7 mouse cellular contexts compared by ENCODE assay signal in the genomic region with DNA sequence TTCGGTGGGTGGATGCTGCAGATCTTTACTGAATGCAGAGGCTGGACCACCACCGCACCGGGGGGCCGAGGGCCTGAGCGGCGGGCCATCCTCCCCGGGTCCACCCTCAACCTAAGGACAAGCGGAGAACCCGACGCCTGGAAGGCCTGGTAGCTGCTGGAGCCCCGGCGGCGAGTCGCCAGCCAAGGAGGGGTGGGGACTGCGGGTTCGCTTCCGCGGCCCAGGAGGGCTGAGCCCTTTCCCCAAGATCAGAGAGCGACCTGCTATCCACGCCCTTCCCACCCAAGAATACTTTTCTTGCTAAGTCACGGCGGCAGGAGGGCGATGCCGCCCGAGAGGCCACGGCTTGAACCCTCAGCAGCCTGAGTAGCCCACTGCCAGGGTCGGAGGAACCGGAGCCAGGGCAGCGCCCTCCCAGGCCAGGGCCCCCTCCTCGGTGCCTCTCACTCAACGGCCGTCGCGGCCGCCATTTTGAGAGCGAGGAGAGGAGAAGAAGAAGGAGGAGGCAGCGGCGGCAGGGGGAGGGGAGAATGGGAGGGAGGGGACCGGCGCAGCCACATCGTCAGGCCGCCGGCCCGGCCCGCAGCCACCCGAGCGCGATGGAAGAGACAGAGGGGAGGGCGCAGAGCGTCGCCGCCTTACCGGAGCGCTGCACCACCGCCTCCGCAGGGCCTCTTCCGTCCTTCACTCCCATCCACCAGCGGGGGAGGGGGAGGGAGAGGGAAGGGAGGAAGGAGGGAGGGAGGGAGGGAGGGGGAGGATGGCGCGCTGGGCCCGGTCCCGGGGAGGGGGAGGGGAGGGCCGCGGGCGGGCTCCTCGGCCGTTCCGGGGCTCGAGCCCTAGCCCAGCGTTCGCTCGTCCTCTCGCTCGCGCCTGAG. TPM values are rescaled to one million over a fixed set of nuclear protein-coding genes. Genes with fewer than 3 reads are reported as not detected.
DNase-seq lines count a peak whose midpoint lies in the region; ATAC-seq lines count a peak whose summit lies in the region.

No protein-coding gene starts in this region.

- H3K27ac ChIP-seq in intestine, embryonic 16.5 days (ENCODE audit: low read length), result peak overlapping the region; percentile 99
- H3K27ac ChIP-seq in midbrain, embryonic 11.5 days (ENCODE audit: low read depth, low read length), result peak overlapping the region; percentile 99

- H3K4me3 ChIP-seq in intestine, embryonic 16.5 days (ENCODE audit: low read length), result peak overlapping the region; percentile 90
- H3K4me3 ChIP-seq in midbrain, embryonic 11.5 days (ENCODE audit: low read depth, low read length), result peak overlapping the region; percentile 99

- WGBS in intestine, embryonic 16.5 days, result under 1% methylated on average over 52 of the region's 75 CpGs
- under 1% methylated on average over 46 of the region's 75 CpGs for WGBS in midbrain, embryonic 11.5 days

- H3K4me1 ChIP-seq in intestine, embryonic 16.5 days (ENCODE audit: control insufficient read depth, insufficient read depth, low read length), result peaks cover 4% of the 10 kb centered on the region; the same call in 1 of the 2 replicates
- H3K4me1 ChIP-seq in midbrain, embryonic 11.5 days (ENCODE audit: control insufficient read depth, insufficient read depth, low read length), result peaks cover 15% of the 10 kb centered on the region

- intact Hi-C loops in gastrocnemius, postnatal 36 days (cut with DNase I), result loop anchor here (2.0 to 5.0 kb wide), 2 partner anchors 71 to 115 kb away; no protein-coding TSS in a partner anchor
- intact Hi-C loops in left cerebral cortex, postnatal 36 days (cut with DNase I), result loop anchor here (2.0 to 5.0 kb wide), 3 partner anchors 47 to 109 kb away; a partner anchor contains a TSS

- ATAC-seq in intestine, embryonic 16.5 days, result peak; percentile 83
- peak; percentile 89 for ATAC-seq in midbrain, embryonic 11.5 days (ENCODE audit: low FRiP score)

- H3K9ac ChIP-seq in intestine, embryonic 16.5 days (ENCODE audit: low read depth, low read length), result peak overlapping the region; percentile 97
- H3K9ac ChIP-seq in midbrain, embryonic 11.5 days (ENCODE audit: low read length), result peak overlapping the region; percentile 97

- no peaks in the 10 kb centered on the region for H3K9me3 ChIP-seq in intestine, embryonic 16.5 days (ENCODE audit: control insufficient read depth, low read length)
- no peaks in the 10 kb centered on the region for H3K9me3 ChIP-seq in midbrain, embryonic 11.5 days (ENCODE audit: control insufficient read depth, low read length)

- DNase-seq in adrenal gland, adult 18-20 months (ENCODE audit: low spot score in 2 of 2), result peak; percentile 79 to 84
- peak; percentile 91 for DNase-seq in embryo, embryonic 11 days
- peak; percentile 79 to 84 for DNase-seq in gastrocnemius, postnatal 36 days
- DNase-seq in left cerebral cortex, postnatal 36 days (ENCODE audit: low spot score in 2 of 2), result peak; percentile 82 to 86
- peak; percentile 99 for DNase-seq in midbrain, embryonic 11.5 days (ENCODE audit: low spot score, missing footprints)
- peak; percentile 76 for DNase-seq in skeletal muscle tissue, adult 2 months (ENCODE audit: low read depth, low spot score)

- no peaks in the 10 kb centered on the region for H3K36me3 ChIP-seq in intestine, embryonic 16.5 days (ENCODE audit: control insufficient read depth, insufficient read depth, low read length)
- no peaks in the 10 kb centered on the region for H3K36me3 ChIP-seq in midbrain, embryonic 11.5 days (ENCODE audit: control insufficient read depth, insufficient read depth, low read length)

- H3K4me2 ChIP-seq in intestine, embryonic 16.5 days (ENCODE audit: low read depth, low read length), result peak overlapping the region; percentile 67
- peak overlapping the region; percentile 57 for H3K4me2 ChIP-seq in midbrain, embryonic 11.5 days

- H3K27me3 ChIP-seq in intestine, embryonic 16.5 days (replicated peaks; ENCODE audit: control insufficient read depth, insufficient read depth, low read length), result no peaks in the 10 kb centered on the region
- no peaks in the 10 kb centered on the region for H3K27me3 ChIP-seq in midbrain, embryonic 11.5 days (ENCODE audit: control insufficient read depth, insufficient read depth, low read length)

RNA-seq across cellular contexts. Expression of a gene that starts 0.9 kb away (rescaled TPM):
- total RNA-seq in adrenal gland, adult 18-20 months (2021), result 100 to 1,000 TPM; 185 to 188 TPM
- 100 to 1,000 TPM; 108 to 109 TPM for total RNA-seq in gastrocnemius, postnatal 36 days (2021)
- 33.5 and 33.8 TPM in 2 replicates for polyA plus RNA-seq in intestine, embryonic 16.5 days (2015; fragmentation: Nextera tagmentation; extraction: Ambion mirVana)
- 100 to 1,000 TPM; 389 to 402 TPM for total RNA-seq in left cerebral cortex, postnatal 36 days (2021)
- 103 and 112 TPM in 2 replicates for polyA plus RNA-seq in midbrain, embryonic 11.5 days (2014; fragmentation: Nextera tagmentation; extraction: Ambion mirVana)

RNA-seq across cellular contexts. Expression of a gene that starts 47.0 kb away (rescaled TPM):
- 10 to 100 TPM; 30.8 to 42.7 TPM for total RNA-seq in adrenal gland, adult 18-20 months (2021)
- 10 to 100 TPM in 1 of 2 experiments, 1 to 10 TPM in 1; 8.5 to 10.3 TPM for total RNA-seq in gastrocnemius, postnatal 36 days (2021)
- polyA plus RNA-seq in intestine, embryonic 16.5 days (2015; fragmentation: Nextera tagmentation; extraction: Ambion mirVana), result 36.2 and 41.4 TPM in 2 replicates
- 10 to 100 TPM; 19.8 to 26.7 TPM for total RNA-seq in left cerebral cortex, postnatal 36 days (2021)
- polyA plus RNA-seq in midbrain, embryonic 11.5 days (2014; fragmentation: Nextera tagmentation; extraction: Ambion mirVana), result 48.5 and 51.8 TPM in 2 replicates

Comparison
In these comparisons a context has a peak if more than half of its experiments do, and no peak if none do; other contexts are left out.
1. Peak in every context shown above with its lines: DNase-seq, ATAC-seq, H3K4me3 ChIP-seq and H3K27ac ChIP-seq.